Mouse (Mus musculus): ENCODE measurements around the gene Sh2d5. TPM values are rescaled to one million over a fixed set of nuclear protein-coding genes. Genes with fewer than 3 reads are reported as not detected.

Sh2d5 gene
- total RNA-seq, 1 experiment from 2014 or later, result 2.1 TPM

Other genes with a start within 250 kb of the Sh2d5 start
- 214 and 265 TPM in 2 replicates for gene Hp1bp3, start 34.1 kb upstream of the Sh2d5 start, total RNA-seq (2021)
- gene Kif17, start within 50 bp of the Sh2d5 start, total RNA-seq (2021), result 2.4 and 4.3 TPM in 2 replicates
- 105 and 106 TPM in 2 replicates for gene Ddost, start 54.3 kb downstream of the Sh2d5 start, total RNA-seq (2021)
- 161 and 201 TPM in 2 replicates for gene Pink1, start 75.9 kb downstream of the Sh2d5 start, total RNA-seq (2021)
- 13.8 and 20.3 TPM in 2 replicates for gene Cda, start 117.6 kb downstream of the Sh2d5 start, total RNA-seq (2021)
- gene Fam43b, start 146.1 kb downstream of the Sh2d5 start, total RNA-seq (2021), result 2.9 and 3.1 TPM in 2 replicates
- gene Mul1, start 184.3 kb downstream of the Sh2d5 start, total RNA-seq (2021), result 26.7 and 50.4 TPM in 2 replicates
- 24.8 and 26.3 TPM in 2 replicates for gene Camk2n1, start 203.9 kb downstream of the Sh2d5 start, total RNA-seq (2021)